Mouse (Mus musculus) left cerebral cortex, postnatal 25 days (tissue): ENCODE data around the gene Pabpc6. TPM values are rescaled to one million over a fixed set of nuclear protein-coding genes. Genes with fewer than 3 reads are reported as not detected.

Source experiments
- DNase-seq, 2 experiments: peaks; one replicate each; pipeline ENCODE4 v3.0.0; 2022; ENCODE audit warnings: low spot score in 2 of 2, mixed read lengths in 1 of 2
- intact Hi-C: fragments of 180-260 bp; cut with DNase I; formaldehyde crosslinking; loops from one replicate; pipeline ENCODE4 v1.15.1; 2025
- total RNA-seq, 2 experiments: library from RNA; stranded (reverse); gene quantifications; 2 replicates each; pipeline ENCODE4 v1.2.3; 2021

Pabpc6 gene
- not detected for total RNA-seq

DNA sequence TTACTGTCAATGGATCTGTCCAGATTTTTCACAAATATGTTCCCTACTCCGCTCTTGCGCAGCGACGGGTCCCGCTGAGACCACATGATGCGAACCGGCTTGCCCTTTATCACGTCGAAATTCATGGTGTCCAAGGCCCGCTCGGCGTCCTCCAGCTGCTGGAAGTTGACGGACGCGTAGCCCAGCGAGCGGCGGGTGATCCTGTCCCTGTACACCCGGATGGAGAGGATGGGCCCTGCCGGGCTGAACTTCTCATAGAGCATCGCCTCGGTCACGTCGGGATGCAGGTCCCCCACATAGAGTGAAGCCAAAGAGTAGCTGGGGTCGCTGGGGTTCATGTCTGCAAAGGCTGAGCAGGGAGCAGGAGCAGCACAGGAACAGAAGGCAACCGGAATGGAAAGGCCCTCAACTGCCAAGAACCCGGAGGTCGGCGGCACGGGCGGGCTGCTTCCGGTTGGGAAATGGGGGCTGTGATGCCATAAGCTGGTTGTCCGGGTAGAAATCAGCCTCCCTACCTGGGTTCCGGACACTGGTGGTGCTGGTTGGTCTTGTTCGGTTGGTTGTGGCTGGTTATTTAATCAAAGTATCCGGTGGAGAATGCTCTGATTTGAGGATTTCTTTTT lies at the start of gene Pabpc6:
Pabpc6 (minus strand) TSS at position 435 of the 623 bp plus-strand sequence.
- intact Hi-C loops: no loop called here
- DNase-seq: no peak

DNA sequence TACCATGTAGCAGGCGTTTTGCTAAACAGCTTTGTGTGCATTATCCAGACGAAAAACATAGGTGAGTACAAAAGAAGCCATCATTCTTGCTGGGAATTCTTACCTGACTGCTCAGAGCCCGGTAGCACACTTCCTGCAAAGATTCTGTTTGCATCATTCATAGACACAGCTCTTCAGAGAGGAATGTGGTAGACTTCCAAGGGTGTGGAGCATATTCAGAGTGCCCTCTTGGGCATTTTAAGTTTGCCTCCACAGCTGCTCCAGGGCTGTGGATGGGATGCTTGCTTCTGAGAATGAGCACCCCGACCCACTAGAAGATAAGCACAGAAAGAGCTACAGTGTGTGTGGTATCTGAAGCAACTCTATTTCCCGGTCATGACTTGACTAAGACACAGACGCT lies 41.4 kb upstream of the Pabpc6 start:
- intact Hi-C loops: no loop called here
- no peak for DNase-seq

DNA sequence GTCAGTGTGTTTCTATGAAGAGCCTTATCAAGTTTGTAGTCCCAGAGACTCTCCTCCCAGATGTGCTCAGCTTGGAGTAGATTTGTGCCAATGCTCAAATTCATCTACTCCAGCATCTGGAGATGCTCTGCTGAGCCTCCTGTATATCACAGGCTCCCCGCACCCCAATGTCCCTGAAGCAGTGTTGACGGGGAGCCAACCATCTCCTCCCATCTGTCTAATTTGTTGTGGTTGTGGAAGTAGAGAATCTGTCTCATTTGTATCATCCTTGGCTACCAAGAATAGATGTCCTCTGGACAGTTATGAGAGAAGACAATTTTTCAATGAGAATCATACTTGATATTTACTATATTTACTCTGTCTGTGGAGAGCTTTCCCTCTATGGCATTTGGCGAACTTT lies 39.4 kb upstream of the Pabpc6 start:
- peak in 1 of 2 experiments; percentile 20 for DNase-seq

GRCm38 (mm10) chr17:9707356-9707755 lies 37.8 kb upstream of the Pabpc6 start:
- intact Hi-C loops: no loop called here
- DNase-seq: no peak

More for the DNA sequence above, 39.4 kb upstream of the Pabpc6 start:
- intact Hi-C loops: no loop called here

- intact Hi-C loops: no loop called here
- DNase-seq: no peak
Observed at GRCm38 (mm10) chr17:9697763-9698162, 28.2 kb upstream of the Pabpc6 start.

DNA sequence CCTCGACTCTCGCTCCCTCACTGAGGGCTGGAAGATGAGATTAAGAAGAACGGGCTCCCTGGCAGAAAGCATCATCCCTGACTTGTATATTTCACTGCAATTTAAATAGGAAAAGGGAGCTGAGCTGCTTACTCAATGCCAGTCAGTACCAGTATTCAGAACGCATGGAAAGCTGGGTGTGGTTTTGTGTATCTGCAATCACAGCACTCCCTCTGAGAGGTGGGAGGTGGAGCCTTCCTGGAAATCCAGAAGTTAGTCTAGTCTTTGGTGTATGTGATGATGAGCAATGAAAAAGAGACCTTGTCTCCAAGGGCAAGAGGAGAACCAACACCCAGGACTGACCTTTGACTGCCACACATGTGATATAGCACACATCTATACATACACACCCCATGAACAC lies 21.7 kb upstream of the Pabpc6 start:
- DNase-seq: no peak
- intact Hi-C loops: no loop called here

- intact Hi-C loops: loop anchor here (10.0 kb wide), 1 partner anchor 379 kb away; no protein-coding TSS in a partner anchor
- peak; percentile 20 to 58 for DNase-seq
Observed at GRCm38 (mm10) chr17:9683539-9684155, 14.1 kb upstream of the Pabpc6 start.

- peak; percentile 21 to 55 for DNase-seq
- intact Hi-C loops: loop anchor here (10.0 kb wide), 1 partner anchor 376 kb away; no protein-coding TSS in a partner anchor
Observed at GRCm38 (mm10) chr17:9680741-9681140, 11.2 kb upstream of the Pabpc6 start.

- DNase-seq: no peak
- intact Hi-C loops: no loop called here
Observed at GRCm38 (mm10) chr17:9675175-9675789, 5.8 kb upstream of the Pabpc6 start.

- DNase-seq: no peak
- intact Hi-C loops: no loop called here
Observed at GRCm38 (mm10) chr17:9667955-9668354, 1.6 kb downstream of the Pabpc6 start.

- intact Hi-C loops: no loop called here
- no peak for DNase-seq
Observed at GRCm38 (mm10) chr17:9658651-9659050, 10.9 kb downstream of the Pabpc6 start.

GRCm38 (mm10) chr17:9654155-9654554 lies 15.4 kb downstream of the Pabpc6 start:
- intact Hi-C loops: no loop called here
- DNase-seq: peak in 1 of 2 experiments; percentile 47

DNA sequence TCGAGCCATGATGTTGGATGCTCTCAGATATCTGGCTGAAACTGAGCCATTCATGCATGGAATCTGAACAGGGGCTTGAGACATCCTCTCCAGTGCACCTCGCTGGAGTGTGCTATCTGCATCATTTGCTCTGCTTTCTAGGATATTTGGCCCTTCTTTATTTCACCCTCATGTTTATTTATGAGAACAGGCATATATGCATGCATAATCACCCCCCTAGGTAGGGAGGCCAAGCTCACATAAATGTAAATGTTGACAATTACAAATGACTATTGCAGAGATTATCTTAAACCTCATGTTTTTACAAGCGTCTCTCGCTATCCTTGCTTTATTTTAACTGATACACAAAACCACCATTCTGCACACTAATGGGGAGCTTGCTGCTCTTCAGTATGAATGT lies 21.9 kb downstream of the Pabpc6 start:
- no peak for DNase-seq
- intact Hi-C loops: no loop called here

- DNase-seq: no peak
- intact Hi-C loops: no loop called here
Observed at GRCm38 (mm10) chr17:9643657-9644180, 25.8 kb downstream of the Pabpc6 start.

- intact Hi-C loops: no loop called here
- DNase-seq: no peak
Observed at GRCm38 (mm10) chr17:9637011-9637410, 32.5 kb downstream of the Pabpc6 start.

GRCm38 (mm10) chr17:9632579-9633252 lies 36.8 kb downstream of the Pabpc6 start:
- peak; percentile 12 to 29 for DNase-seq
- intact Hi-C loops: no loop called here

DNA sequence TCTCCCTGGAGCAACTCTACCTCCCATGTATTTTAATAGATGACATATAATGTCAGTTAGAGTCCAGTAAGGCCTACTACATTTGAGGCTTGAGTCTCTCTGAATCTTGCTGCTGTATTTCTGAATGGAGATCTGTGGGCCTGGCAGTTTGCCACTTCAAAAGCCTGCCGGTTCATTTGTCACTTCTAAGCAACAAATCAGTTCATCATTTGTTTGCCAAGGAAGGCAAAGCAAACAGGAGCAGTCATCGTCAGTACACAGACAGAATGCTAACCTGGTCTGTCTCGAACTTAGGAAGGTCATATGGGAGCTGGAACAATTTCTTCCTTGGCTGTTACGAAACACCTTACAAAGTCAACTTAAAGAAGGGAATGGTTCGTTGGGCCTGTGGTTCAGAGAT lies 37.4 kb downstream of the Pabpc6 start:
- intact Hi-C loops: no loop called here
- peak; percentile 18 to 21 for DNase-seq

- DNase-seq: no peak
Observed at GRCm38 (mm10) chr17:9631081-9631480, 38.4 kb downstream of the Pabpc6 start.

DNA sequence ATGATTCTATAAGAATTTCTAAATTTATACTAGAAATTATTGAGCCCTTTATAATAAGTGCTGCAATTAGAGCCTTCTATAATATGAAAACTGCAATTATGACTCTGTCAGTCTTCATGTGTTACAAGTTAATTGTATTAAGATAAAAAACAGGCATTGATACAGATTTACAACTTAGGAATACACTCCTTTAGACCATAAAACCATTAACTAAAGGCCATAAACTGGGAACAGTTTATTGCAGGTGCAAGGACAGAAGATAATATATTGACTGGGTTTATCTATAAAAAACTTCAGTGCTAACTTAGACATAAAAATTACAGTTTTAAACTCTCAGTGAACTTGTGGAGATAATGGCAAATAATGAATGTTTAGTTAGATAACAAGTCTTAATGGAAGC lies 42.5 kb downstream of the Pabpc6 start:
- no peak for DNase-seq
- intact Hi-C loops: no loop called here

More at GRCm38 (mm10) chr17:9631081-9631480, 38.4 kb downstream of the Pabpc6 start:
- intact Hi-C loops: no loop called here
